Mouse (Mus musculus) heart, embryonic 12.5 days (tissue): ENCODE measurements around the gene Rad23b. TPM values are rescaled to one million over a fixed set of nuclear protein-coding genes. Genes with fewer than 3 reads are reported as not detected.

Experiments
- ATAC-seq: fragments of 200-750 bp; cut with Nextera tagmentation; 2 replicates; pipeline ENCODE4 v1.8.0; 2017; ENCODE audit warnings: moderate TSS enrichment, moderate library complexity; ENCODE audit not compliant: insufficient number of reproducible peaks, low FRiP score
- H3K27ac ChIP-seq: fragments of 300-500 bp; sonication (generic); 2 replicates; pipeline ENCODE4 v1.5.1; 2016; ENCODE audit warnings: mild to moderate bottlenecking, moderate library complexity; ENCODE audit not compliant: poor library complexity, severe bottlenecking
- H3K27me3 ChIP-seq: fragments of 300-500 bp; sonication (generic); replicated peaks from 2 replicates; pipeline ENCODE4 v1.6.1; 2016; ENCODE audit warnings: mild to moderate bottlenecking, moderate library complexity
- H3K36me3 ChIP-seq: fragments of 300-500 bp; sonication (generic); 2 replicates; pipeline ENCODE4 v1.6.1; 2016; ENCODE audit warnings: mild to moderate bottlenecking, moderate library complexity
- H3K4me1 ChIP-seq: fragments of 300-500 bp; sonication (generic); replicated peaks from 2 replicates; pipeline ENCODE4 v1.6.1; 2016; ENCODE audit warnings: mild to moderate bottlenecking
- H3K4me2 ChIP-seq: fragments of 300-500 bp; sonication (generic); 2 replicates; pipeline ENCODE4 v1.6.1; 2016; ENCODE audit warnings: mild to moderate bottlenecking, moderate library complexity
- H3K4me3 ChIP-seq: fragments of 300-500 bp; sonication (generic); 2 replicates; pipeline ENCODE4 v1.5.1; 2016; ENCODE audit warnings: mild to moderate bottlenecking
- H3K9ac ChIP-seq: fragments of 300-500 bp; sonication (generic); 2 replicates; pipeline ENCODE4 v1.6.1; 2016; ENCODE audit warnings: mild to moderate bottlenecking, moderate library complexity
- H3K9me3 ChIP-seq: fragments of 300-500 bp; sonication (generic); replicated peaks from 2 replicates; pipeline ENCODE4 v1.6.1; 2016; ENCODE audit warnings: mild to moderate bottlenecking, moderate library complexity
- WGBS: fragments of 180-500 bp; shearing (Covaris S2); methylation state at CpG from one replicate; pipeline ENCODE4 v1.1.7; 2016; 5-methylcytosine and 5-hydroxymethylcytosine counted together
- polyA plus RNA-seq: library from polyadenylated mRNA; unstranded; fragments of >200 nt; fragmentation: Nextera tagmentation; extraction: Ambion mirVana; gene quantifications from 2 replicates; pipeline ENCODE4 v1.2.1, GENCODE M21; 2016

Rad23b gene
- polyA plus RNA-seq, 1 experiment from 2014 or later = 83.0 TPM

DNA sequence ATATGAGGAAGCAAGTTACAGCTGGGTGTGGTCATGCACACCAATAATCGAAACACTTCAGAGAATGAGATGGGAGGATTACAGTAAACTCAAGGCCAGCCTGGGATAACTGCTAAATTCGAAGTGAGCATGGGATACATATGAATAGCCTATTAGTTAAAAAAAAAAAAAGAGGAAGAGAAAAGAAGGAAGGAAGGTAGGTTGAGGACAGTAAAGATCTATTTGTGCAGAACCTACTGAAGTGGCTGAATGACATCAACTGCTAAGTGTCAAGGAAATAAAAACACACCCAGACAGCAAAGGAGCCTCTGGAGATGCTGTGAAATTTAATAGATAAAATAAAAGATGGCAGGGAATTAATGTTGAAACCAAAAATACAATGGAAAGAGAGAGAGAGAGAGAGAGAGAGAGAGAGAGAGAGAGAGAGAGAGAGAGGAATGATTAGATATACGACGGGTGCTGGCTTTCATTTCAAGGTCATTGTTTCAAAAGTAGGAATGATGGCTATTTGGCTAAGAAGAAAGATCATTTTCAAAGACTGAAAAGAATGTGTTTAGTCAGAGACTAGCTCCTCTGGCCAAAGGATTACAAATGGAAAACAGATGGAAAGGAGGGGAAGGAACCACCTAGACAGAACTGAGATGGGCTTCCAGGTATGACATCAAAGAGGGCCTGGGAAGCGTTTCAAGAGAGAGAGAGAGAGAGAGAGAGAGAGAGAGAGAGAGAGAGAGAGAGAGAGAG lies 14.6 kb upstream of the Rad23b start:
- no peak for ATAC-seq
- 61% methylated on average over 5 of the region's 5 CpGs for WGBS

DNA sequence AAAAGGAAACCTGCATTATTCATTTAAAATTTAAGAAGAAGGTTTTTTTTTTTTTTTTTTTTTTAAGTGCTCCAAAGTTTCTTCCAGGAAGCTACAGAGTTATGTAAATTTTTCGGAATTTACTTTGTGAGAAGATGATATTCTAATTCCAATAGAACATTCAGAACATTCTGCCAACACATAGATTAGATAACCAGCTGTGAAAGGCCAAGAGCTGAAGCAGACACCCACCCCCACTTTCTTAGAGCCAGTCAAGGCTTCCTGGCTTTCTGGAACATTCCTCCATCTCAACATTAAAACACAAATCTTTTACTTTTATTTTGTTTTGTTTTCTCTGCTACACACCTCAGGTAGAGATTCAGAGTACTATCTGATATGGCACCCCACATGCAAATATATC lies 10.9 kb upstream of the Rad23b start:
- Histone ChIP-seq H3K4me2 (no peak overlapping the region), H3K9ac (no peak overlapping the region)
- ATAC-seq = no peak

More for the DNA sequence above, 14.6 kb upstream of the Rad23b start:
- Histone ChIP-seq H3K36me3 (no peaks in the 10 kb centered on the region), H3K9me3 (peaks cover 3% of the 10 kb centered on the region), H3K4me1 (peaks cover 4% of the 10 kb centered on the region; the same call in 1 of the 2 replicates), H3K4me3 (no peak overlapping the region), H3K27me3 (no peaks in the 10 kb centered on the region), H3K27ac (no peak overlapping the region), H3K9ac (no peak overlapping the region), H3K4me2 (no peak overlapping the region)

DNA sequence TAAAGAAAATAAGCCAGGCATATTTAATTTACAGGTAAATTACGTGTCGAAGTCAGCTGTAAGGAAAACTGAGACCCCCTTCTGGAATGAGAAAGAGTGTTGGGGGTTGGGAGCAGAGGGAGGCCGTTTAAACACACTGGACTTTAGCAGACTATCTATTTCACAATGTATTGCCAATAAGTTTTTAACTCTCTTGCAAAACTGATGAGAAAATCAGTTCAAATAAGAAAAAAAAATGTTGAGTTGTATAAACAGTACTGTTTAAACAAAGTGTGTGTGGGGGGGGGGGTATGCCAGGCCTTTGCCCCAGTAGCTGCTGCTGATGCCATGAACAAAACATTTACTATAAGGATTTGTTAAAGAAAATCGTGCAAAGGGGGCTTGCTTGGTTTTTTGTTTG lies 10.5 kb upstream of the Rad23b start:
- H3K4me3 ChIP-seq = no peak overlapping the region
- H3K4me1 ChIP-seq = no peaks in the 10 kb centered on the region
- WGBS = 67% methylated on average over 4 of the region's 4 CpGs
- no peak overlapping the region for H3K27ac ChIP-seq
- no peaks in the 10 kb centered on the region; the same call in 1 of the 2 replicates for H3K9me3 ChIP-seq
- H3K27me3 ChIP-seq = no peaks in the 10 kb centered on the region
- H3K9ac ChIP-seq = no peak overlapping the region
- H3K36me3 ChIP-seq = no peaks in the 10 kb centered on the region
- no peak overlapping the region for H3K4me2 ChIP-seq
- ATAC-seq = no peak

More for the DNA sequence above, 10.9 kb upstream of the Rad23b start:
- Histone ChIP-seq H3K4me1 (no peaks in the 10 kb centered on the region), H3K36me3 (no peaks in the 10 kb centered on the region), H3K9me3 (no peaks in the 10 kb centered on the region; the same call in 1 of the 2 replicates), H3K27me3 (no peaks in the 10 kb centered on the region), H3K4me3 (no peak overlapping the region), H3K27ac (no peak overlapping the region)
- WGBS = 28% methylated on average over 1 of the region's 1 CpGs

DNA sequence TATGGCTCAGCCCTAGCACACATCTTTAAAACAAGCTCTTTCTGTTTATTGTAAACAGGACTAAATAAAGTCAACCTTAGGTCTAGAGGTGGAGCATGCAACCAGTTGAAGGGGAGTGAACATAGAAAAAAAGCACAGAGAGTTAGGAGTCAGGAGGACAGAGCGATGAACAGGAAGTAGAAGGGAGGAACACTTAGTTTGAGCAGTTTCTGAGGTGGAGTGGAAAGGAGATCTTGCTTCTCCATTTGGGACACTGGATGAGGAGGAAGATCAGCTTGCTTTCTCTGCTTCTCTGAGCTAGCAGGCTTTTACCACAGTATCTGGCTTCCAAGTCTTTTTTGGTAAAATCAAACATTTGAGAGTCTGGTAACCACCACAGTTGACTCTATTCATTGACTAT lies 8.0 kb upstream of the Rad23b start:
- Histone ChIP-seq H3K27me3 (no peaks in the 10 kb centered on the region), H3K9ac (no peak overlapping the region), H3K4me3 (no peak overlapping the region), H3K27ac (no peak overlapping the region), H3K36me3 (no peaks in the 10 kb centered on the region), H3K4me2 (no peak overlapping the region), H3K9me3 (no peaks in the 10 kb centered on the region), H3K4me1 (no peaks in the 10 kb centered on the region)
- ATAC-seq = no peak
- WGBS = 81% methylated on average over 1 of the region's 1 CpGs

DNA sequence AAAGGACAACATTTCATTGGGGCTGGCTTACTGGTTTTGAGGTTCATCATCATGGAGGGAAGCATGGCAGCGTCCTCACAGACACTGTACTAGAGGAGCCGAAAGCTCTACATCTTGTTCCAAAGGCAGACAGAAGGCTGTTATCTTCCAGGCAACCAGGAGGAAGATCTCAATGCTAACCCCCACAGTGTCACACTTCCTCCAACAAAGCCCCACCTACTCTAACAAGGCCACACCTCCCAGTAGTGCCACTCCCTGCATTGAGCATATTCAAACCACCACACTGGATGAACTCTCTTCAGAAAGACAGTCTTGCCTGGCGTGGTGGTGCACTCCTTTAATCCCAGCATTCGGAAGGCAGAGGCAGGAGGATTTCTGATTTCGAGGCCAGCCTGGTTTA lies 7.2 kb upstream of the Rad23b start:
- H3K4me2 ChIP-seq = no peak overlapping the region
- 80% methylated on average over 5 of the region's 5 CpGs for WGBS
- ATAC-seq = peak; percentile 59; the same call in 1 of the 2 replicates

DNA sequence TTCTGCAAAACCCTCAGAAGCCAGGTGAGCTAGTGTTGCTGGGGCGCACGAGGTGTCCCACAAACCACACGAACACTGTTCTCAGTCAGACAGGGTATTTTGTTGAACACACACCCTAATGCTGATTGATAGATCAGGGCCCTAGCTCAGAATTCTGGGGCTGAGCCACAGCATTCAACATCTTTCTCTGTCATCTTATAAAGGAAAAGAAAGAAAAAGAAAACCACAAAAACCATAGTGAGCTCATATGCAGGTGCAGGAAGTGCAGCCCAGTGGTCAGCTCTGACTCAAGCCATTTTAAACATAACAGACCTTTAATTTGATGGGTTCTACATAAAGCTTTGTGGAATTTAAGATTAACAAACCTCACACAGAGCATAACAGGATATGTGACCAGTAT lies 6.6 kb upstream of the Rad23b start:
- ATAC-seq = no peak
- no peaks in the 10 kb centered on the region for H3K36me3 ChIP-seq
- peaks cover 4% of the 10 kb centered on the region for H3K4me1 ChIP-seq
- no peak overlapping the region for H3K9ac ChIP-seq
- H3K4me3 ChIP-seq = no peak overlapping the region
- H3K9me3 ChIP-seq = no peaks in the 10 kb centered on the region
- H3K4me2 ChIP-seq = no peak overlapping the region
- H3K27me3 ChIP-seq = no peaks in the 10 kb centered on the region
- no peak overlapping the region for H3K27ac ChIP-seq
- 86% methylated on average over 3 of the region's 3 CpGs for WGBS

More for the DNA sequence above, 7.2 kb upstream of the Rad23b start:
- Histone ChIP-seq H3K4me1 (no peaks in the 10 kb centered on the region), H3K27ac (no peak overlapping the region), H3K4me3 (no peak overlapping the region), H3K36me3 (no peaks in the 10 kb centered on the region), H3K27me3 (no peaks in the 10 kb centered on the region), H3K9ac (no peak overlapping the region), H3K9me3 (no peaks in the 10 kb centered on the region)

DNA sequence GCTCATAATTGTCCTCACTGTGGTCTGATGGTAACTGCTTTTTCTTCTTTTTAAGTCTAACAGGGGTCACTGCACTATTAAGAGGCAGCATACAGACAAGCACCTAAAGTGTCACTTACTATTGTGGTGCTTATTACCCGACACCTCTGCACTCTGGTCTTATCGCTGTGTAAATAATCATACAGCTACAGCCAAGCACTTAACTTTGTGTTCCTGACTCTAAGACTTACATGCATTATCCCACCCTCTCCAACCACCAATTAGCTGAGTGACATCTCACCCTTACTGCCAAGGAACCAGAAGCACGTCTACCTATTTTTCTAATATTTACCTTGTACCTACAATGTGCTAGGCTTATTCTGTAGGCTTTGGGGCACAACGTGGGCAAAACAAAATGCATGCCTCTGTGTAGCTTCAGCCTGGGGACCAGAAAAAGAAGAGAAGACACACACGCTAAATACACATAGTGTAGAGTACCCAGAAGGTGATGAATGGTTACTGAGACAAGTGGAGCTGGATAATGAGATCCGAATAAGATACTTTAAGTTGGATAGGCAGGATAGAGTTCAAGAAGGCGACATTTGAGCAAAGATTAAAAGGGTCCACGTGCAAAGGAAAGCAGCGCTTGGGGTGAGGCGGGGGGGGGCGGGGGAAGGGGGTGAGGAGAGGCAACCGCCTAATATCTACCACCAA lies 938 bp upstream of the Rad23b start:
- Histone ChIP-seq H3K27me3 (no peaks in the 10 kb centered on the region), H3K27ac (peak overlapping the region; percentile 80), H3K4me3 (peak overlapping the region; percentile 92), H3K4me2 (peak overlapping the region; percentile 78), H3K4me1 (peaks cover 27% of the 10 kb centered on the region), H3K9me3 (no peaks in the 10 kb centered on the region), H3K9ac (peak overlapping the region; percentile 56), H3K36me3 (0 out of 2 replicates have a peak, but pooled peaks cover 2% of the 10 kb centered on the region)
- 3% methylated on average over 12 of the region's 12 CpGs for WGBS
- no peak for ATAC-seq

DNA sequence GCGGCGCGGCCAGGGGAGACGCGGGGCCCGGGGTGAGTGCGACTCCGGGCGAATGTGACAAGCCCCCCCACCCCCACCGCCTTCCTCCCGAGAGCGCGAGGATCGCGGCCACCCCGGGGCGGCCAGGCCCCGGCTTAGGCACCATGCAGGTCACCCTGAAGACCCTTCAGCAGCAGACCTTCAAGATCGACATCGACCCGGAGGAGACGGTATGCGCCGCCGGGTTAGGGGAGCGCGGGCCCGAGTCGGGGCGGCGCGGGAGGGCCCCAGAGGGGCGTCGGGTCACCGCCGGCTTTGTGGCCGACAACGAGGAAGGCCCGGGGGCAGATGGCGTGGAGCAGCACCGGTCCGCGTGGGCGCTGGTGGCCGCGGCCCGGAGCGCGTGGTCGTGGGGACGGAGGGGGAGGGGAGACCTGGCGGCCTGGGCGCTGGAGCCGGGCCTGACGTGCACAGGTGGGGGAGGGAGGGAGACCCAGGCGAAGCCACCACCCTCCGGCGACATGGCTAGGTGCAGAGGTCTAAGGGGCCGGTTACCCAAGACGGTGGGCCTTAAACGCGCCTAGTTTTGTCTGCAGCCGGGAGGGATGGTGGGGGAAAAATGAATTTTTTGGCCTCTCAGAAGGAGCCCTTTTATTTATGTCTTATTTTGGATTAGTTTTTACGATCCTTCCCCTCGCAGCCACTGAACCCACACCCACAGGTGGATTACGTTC lies 532 bp downstream of the Rad23b start:
- Histone ChIP-seq H3K27me3 (no peaks in the 10 kb centered on the region), H3K4me3 (peak overlapping the region; percentile 92), H3K27ac (peak overlapping the region; percentile 95), H3K36me3 (0 out of 2 replicates have a peak, but pooled peaks cover 2% of the 10 kb centered on the region), H3K4me1 (peaks cover 36% of the 10 kb centered on the region), H3K9ac (peak overlapping the region; percentile 96), H3K4me2 (peak overlapping the region; percentile 69), H3K9me3 (no peaks in the 10 kb centered on the region)
- WGBS = under 1% methylated on average over 58 of the region's 66 CpGs
- peak; percentile 41 for ATAC-seq

DNA sequence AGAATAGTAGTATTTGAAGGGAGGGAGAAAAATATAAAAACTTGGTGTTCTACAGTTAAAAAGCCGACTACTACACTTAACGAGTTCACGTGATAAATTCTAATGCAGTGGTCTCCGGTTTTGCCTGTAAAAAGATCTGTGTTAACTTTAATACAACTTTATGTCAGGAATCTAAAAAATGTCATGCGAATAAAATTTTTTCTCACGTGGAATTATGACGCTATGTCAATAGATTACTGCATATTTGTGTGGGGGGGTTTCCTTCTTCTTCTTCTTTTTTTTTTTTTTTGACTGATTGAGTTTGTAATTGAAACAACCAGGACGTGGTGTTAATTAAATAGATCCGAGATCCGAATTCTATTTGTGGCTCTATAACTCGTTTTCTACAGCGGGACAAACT lies 1.2 kb downstream of the Rad23b start:
- no peaks in the 10 kb centered on the region for H3K9me3 ChIP-seq
- peak overlapping the region; percentile 69 for H3K4me2 ChIP-seq
- H3K9ac ChIP-seq = peak overlapping the region; percentile 96
- no peak for ATAC-seq
- H3K27me3 ChIP-seq = no peaks in the 10 kb centered on the region
- H3K27ac ChIP-seq = peak overlapping the region; percentile 95; the same call in 1 of the 2 replicates
- WGBS = 14% methylated on average over 12 of the region's 12 CpGs
- peaks cover 36% of the 10 kb centered on the region for H3K4me1 ChIP-seq
- H3K4me3 ChIP-seq = peak overlapping the region; percentile 92
- peaks cover 3% of the 10 kb centered on the region; the same call in 1 of the 2 replicates for H3K36me3 ChIP-seq

DNA sequence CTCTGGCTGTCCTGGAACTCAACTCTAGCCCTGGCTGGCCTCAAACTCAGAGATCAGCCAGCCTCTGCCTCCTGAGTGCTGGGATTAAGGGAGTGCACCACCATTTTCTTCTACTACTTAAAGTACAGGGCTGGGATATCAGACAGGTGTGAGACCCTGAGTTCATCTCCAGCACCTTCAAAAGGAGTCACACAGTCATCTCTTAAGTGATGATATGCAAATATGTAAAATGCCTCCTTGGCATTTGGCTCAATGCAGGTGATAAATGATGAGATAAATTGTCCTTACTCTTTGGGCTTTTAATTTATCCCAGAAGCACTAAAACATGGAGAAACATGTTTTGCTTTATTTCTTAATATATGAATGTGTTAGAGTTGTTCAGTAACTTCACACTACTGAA lies 2.0 kb downstream of the Rad23b start:
- no peak overlapping the region for H3K9ac ChIP-seq
- no peaks in the 10 kb centered on the region for H3K27me3 ChIP-seq
- no peak overlapping the region for H3K4me3 ChIP-seq
- no peak overlapping the region for H3K27ac ChIP-seq
- peaks cover 7% of the 10 kb centered on the region for H3K36me3 ChIP-seq
- peak overlapping the region; percentile 33; the same call in 1 of the 2 replicates for H3K4me2 ChIP-seq
- peaks cover 38% of the 10 kb centered on the region for H3K4me1 ChIP-seq
- H3K9me3 ChIP-seq = no peaks in the 10 kb centered on the region
- no peak for ATAC-seq

DNA sequence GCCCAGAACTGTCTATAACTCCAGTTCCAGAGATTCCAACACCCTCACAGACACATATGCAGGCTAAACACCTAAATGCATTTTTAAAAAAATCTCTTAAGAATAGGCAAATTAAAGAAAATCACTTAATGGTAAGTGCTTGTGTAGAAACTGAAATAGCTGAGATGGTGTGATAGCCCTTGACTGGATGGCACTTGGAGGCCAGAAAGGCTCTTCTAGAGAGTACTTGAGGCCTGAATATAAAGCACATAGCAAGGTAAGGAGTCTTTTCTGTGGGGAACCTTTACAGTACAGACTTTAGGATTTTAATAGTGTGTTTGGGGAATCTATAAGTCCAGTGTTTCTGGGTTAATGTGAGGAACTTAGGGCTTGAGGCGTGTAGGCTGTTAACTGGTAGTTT lies 4.2 kb downstream of the Rad23b start:
- Histone ChIP-seq H3K27me3 (no peaks in the 10 kb centered on the region), H3K9me3 (no peaks in the 10 kb centered on the region), H3K4me1 (peaks cover 34% of the 10 kb centered on the region), H3K36me3 (peaks cover 11% of the 10 kb centered on the region), H3K4me2 (no peak overlapping the region), H3K27ac (no peak overlapping the region), H3K9ac (no peak overlapping the region), H3K4me3 (no peak overlapping the region)
- WGBS = 100% methylated on average over 1 of the region's 1 CpGs
- ATAC-seq = no peak
